Mouse (Mus musculus) cortical plate, adult 2 months (tissue): ENCODE results near the gene Dnmt3a. TPM values are rescaled to one million over a fixed set of nuclear protein-coding genes. Genes with fewer than 3 reads are reported as not detected.
A peak's percentile ranks its signal among the peaks of the same experiment; 100 is the strongest.

ENCODE experiments used
- H3K27ac ChIP-seq: fragments of 200-500 bp; 2 replicates; pipeline ENCODE4 v1.5.1; 2012; ENCODE audit warnings: low read length, control low read depth, inconsistent platforms; ENCODE audit not compliant: insufficient read depth
- H3K4me1 ChIP-seq: fragments of 200-500 bp; 2 replicates; pipeline ENCODE4 v1.6.1; 2011; ENCODE audit warnings: low read length; ENCODE audit not compliant: control insufficient read depth, insufficient read depth
- H3K4me3 ChIP-seq: fragments of 200-500 bp; 2 replicates; pipeline ENCODE4 v1.5.1; 2011; ENCODE audit warnings: mild to moderate bottlenecking, low read length, control low read depth; ENCODE audit not compliant: insufficient read depth
- CTCF ChIP-seq: fragments of 200-500 bp; IDR thresholded peaks from 2 replicates; pipeline ENCODE4 v1.5.1; 2011; ENCODE audit warnings: mild to moderate bottlenecking, control low read depth, low read length; ENCODE audit not compliant: insufficient read depth; ENCODE audit errors: extremely low read depth
- POLR2A ChIP-seq: fragments of 200-500 bp; IDR thresholded peaks from 2 replicates; pipeline ENCODE4 v1.6.1; 2011; ENCODE audit warnings: mild to moderate bottlenecking, low read length, control low read depth; ENCODE audit not compliant: insufficient read depth; ENCODE audit errors: extremely low read depth
- polyA plus RNA-seq: library from polyadenylated mRNA; depleted of rRNA; stranded (reverse); fragments of >200 nt; gene quantifications from 2 replicates; pipeline ENCODE4 v1.2.3, GENCODE M21; 2012

The Dnmt3a gene
- polyA plus RNA-seq, 1 experiment = 38.3 TPM

GRCm38 (mm10) chr12:3784729-3785128 lies 21.1 kb upstream of the Dnmt3a start:
- peaks cover 21% of the 10 kb centered on the region for H3K4me1 ChIP-seq
- no peak overlapping the region for H3K27ac ChIP-seq
- H3K4me3 ChIP-seq = no peak overlapping the region
- TF ChIP-seq POLR2A = no peak
- no peak for TF ChIP-seq CTCF

DNA sequence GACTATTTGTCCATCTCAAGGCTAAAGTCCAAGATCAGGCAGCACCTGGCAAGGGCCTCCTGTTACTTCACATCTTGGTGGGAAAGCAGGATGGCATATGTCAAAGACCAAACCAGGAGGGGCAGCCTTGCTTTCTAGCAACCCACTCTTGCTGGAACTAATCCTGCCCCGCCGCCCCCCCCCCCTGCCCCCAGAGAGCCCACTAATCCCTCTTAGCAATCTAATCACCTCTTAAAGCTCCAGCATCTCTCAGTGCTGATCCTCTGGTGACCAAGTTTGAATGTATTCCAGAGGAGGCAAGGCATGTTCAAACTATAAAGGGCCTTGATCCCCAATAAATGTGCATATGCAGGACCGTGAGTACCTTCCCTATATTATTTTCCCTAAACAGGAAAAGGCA lies 18.8 kb upstream of the Dnmt3a start:
- Histone ChIP-seq H3K4me1 (peaks cover 12% of the 10 kb centered on the region), H3K27ac (no peak overlapping the region), H3K4me3 (no peak overlapping the region)
- no peak for TF ChIP-seq CTCF
- no peak for TF ChIP-seq POLR2A

DNA sequence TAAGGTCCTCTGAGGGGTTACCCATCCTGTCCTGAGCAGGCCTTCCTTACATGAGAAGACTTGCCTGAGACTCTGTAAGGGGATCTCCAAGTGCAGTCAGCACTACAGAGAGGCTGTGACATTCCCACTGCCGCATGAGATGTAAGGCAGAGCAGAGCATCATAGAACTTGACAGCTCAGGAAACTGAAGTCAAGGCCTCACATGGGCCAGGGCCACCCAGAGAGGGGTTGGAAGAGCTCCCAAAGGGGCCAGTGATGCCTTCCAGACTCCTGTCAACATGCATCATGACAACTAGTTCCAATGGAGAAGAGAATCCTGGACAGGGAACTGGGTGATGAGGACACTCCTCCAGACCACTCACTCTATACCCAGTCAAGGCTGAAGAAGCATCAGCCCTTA lies 18.3 kb upstream of the Dnmt3a start:
- Histone ChIP-seq H3K4me1 (peaks cover 14% of the 10 kb centered on the region), H3K4me3 (no peak overlapping the region), H3K27ac (no peak overlapping the region)
- TF ChIP-seq POLR2A = no peak
- no peak for TF ChIP-seq CTCF

DNA sequence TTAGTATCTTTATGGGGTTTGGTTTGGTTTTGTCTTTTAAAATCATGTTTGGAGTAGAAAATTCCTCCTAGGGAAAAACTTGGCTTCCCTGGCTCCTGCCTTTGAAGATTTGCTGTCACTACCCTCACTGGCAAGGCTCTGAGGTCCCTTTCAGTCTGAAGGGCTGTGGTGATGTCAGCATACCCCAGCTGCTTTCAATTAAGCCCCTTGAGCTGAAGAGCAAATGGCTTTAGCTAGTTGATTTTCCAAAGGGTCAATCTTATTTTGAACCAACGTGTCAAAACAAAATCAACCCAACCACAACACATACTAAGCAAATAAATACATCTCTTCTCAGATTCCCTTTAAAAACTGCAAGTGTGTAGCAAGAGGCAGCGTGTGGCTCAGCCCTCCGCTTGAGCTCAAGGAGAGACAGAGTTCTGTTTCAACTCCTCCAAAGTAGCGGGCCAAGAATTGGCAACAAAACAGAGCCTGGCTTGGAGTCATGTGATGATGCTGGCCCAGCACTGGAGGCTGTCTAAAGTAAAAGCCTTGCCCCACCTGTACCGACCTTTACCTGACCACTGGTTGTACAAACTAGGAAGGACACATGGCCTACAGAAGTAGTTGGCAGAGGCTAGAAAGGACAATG lies 17.3 kb upstream of the Dnmt3a start:
- no peak overlapping the region for H3K27ac ChIP-seq

DNA sequence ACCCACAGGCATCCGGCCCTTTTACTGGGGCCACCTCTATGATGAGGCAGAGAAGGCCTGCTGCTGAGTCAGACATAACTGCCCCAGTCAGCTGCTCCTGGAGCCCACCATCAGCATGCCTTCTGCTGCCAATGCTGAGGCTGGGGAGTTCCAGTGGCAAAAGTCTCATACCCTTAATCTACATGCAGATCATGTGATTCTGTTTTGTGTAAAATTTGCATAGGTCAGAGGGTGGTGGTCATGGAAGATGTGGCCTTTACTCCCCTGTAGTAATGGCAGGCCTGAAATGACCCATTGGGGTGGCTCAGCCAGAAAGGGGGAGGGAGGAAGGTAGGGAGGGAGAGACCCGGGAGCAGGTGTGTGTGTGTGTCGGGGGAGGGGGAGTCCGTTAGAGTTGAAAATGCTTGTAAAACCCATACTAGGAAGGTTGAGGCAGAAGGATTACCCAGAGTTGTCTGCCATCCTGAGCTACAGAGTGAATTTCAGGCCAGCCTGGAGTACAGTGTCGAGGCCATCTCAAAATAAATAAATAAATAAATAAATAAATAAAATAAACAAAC lies 16.1 kb upstream of the Dnmt3a start:
- Histone ChIP-seq H3K4me1 (peaks cover 6% of the 10 kb centered on the region), H3K27ac (no peak overlapping the region), H3K4me3 (no peak overlapping the region)
- TF ChIP-seq POLR2A = no peak
- no peak for TF ChIP-seq CTCF

More for the DNA sequence above, 17.3 kb upstream of the Dnmt3a start:
- no peak; the same call in 1 of the 2 replicates for TF ChIP-seq POLR2A
- TF ChIP-seq CTCF = no peak
- peaks cover 9% of the 10 kb centered on the region for H3K4me1 ChIP-seq
- no peak overlapping the region for H3K4me3 ChIP-seq

DNA sequence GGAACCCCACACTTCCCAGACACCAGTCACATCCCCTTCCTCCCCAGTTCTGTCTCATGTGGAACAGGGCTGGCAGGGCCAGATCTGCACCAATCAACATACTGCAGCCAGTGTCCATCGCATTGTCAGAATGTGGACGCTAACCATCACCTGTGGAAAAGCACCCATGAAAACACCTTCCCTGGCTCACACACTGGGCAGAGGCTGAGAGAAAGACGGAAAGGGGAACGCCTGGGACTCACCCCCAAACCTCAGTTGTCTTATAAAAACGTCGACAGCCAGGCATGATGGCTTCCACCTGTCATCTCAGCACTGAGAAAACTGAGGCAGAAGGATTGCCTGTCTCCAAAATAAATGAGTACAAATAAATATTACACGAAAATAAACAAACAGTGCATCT lies 14.6 kb upstream of the Dnmt3a start:
- no peak for TF ChIP-seq CTCF
- TF ChIP-seq POLR2A = no peak
- H3K27ac ChIP-seq = no peak overlapping the region
- peak overlapping the region; percentile 14 for H3K4me3 ChIP-seq
- peaks cover 4% of the 10 kb centered on the region for H3K4me1 ChIP-seq

DNA sequence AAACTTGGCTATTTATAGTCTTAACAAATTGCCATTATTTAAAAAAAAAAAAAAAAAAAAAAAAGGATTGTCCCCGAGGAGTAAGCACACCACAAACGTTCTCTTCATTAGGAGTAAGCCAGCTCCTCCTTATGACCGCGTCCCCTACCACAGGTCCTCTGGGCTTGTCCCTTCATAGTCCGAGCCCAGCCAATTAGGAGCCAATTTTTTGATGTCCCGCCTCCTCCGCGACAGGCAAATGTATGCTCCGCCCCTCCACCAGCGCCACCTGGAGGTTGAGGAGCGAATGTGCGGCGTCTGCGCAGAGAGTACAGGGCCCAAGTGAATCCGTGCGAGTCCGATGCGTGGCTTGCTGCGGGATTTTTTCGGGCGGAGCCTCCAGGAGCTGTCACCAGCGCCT lies 14.1 kb upstream of the Dnmt3a start:
- peak overlapping the region; percentile 14 for H3K4me3 ChIP-seq
- H3K27ac ChIP-seq = no peak overlapping the region
- TF ChIP-seq POLR2A (peak; percentile 92), CTCF (peak; percentile 90)
- peaks cover 4% of the 10 kb centered on the region for H3K4me1 ChIP-seq

- no peak overlapping the region for H3K27ac ChIP-seq
- TF ChIP-seq POLR2A = no peak
- TF ChIP-seq CTCF = no peak
- peak overlapping the region; percentile 14 for H3K4me3 ChIP-seq
- H3K4me1 ChIP-seq = peaks cover 4% of the 10 kb centered on the region
Measured at GRCm38 (mm10) chr12:3792248-3792647, 13.6 kb upstream of the Dnmt3a start.

DNA sequence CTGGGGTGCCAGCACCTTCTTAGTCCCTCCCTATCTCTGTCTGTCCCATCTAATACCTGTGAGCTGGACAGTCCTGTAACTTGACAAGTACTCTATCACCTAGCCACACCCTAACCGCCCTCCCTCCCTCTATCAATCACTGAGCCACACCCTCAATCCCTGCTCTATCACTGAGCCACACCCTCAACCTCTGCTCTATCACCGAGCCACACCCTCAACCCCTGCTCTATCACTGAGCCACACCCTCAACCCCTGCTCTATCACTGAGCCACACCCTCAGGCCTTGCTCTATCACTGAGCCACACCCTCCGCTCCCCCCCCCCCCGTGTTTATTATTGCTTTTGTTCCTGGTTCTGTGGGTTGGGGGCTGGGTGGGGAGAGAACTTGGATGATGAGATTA lies 10.2 kb upstream of the Dnmt3a start:
- no peak for TF ChIP-seq POLR2A
- no peak for TF ChIP-seq CTCF
- H3K4me1 ChIP-seq = peaks cover 2% of the 10 kb centered on the region; the same call in 1 of the 2 replicates
- H3K4me3 ChIP-seq = no peak overlapping the region
- no peak overlapping the region for H3K27ac ChIP-seq

- H3K4me1 ChIP-seq = no peaks in the 10 kb centered on the region
- no peak for TF ChIP-seq CTCF
- TF ChIP-seq POLR2A = no peak
Measured at GRCm38 (mm10) chr12:3799551-3799950, 6.3 kb upstream of the Dnmt3a start.

DNA sequence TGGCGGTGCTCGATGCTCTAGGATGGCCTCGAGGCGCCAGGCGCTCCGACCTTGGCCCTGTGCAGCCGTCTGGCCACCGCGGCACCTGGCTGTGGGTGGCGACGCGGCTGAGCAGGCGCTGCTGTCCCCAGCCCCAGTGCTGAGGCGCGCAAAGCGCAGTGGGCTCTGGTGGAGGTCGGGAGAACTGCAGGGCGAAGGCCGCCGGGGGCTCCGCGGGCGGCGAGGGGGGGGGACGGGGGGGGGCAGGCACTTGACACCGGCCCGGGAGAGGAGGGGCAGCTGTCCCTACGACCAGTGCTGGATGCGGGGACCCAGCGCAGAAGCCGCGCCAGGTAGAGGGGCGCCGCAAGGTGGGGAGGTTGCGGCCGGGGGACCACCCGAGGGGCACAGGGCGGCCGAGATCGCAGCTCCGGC lies 471 bp downstream of the Dnmt3a start:
- Histone ChIP-seq H3K27ac (peak overlapping the region; percentile 98), H3K4me1 (peaks cover 15% of the 10 kb centered on the region), H3K4me3 (peak overlapping the region; percentile 91)
- TF ChIP-seq POLR2A = no peak
- TF ChIP-seq CTCF = peak; percentile 28

More at GRCm38 (mm10) chr12:3799551-3799950, 6.3 kb upstream of the Dnmt3a start:
- H3K27ac ChIP-seq = no peak overlapping the region
- H3K4me3 ChIP-seq = no peak overlapping the region
